Mouse (Mus musculus): ENCODE data around the gene Usp3.
A peak's percentile ranks its signal among the peaks of the same experiment; 100 is the strongest.

The Usp3 gene

DNA sequence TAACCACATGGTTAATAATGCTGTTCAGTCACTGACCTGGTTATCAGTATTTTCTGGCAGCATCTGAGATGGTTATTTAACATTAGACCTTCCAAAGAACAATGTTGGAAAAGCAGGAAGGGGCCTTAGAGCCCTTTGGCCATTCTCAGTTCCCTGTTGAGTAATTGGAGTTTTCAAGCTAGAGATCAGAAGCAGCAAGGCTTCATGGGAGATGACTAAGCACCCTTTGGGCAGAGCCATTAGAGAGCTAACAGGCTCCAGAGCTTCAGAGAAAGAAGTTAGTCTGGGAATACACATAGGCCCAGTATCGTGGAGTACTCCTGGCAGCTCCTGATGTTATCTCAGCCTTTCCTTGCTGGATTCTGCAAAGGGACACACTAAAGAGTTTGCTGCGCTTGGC lies 8.1 kb upstream of the Usp3 start:
- DNase-seq = no peak

DNA sequence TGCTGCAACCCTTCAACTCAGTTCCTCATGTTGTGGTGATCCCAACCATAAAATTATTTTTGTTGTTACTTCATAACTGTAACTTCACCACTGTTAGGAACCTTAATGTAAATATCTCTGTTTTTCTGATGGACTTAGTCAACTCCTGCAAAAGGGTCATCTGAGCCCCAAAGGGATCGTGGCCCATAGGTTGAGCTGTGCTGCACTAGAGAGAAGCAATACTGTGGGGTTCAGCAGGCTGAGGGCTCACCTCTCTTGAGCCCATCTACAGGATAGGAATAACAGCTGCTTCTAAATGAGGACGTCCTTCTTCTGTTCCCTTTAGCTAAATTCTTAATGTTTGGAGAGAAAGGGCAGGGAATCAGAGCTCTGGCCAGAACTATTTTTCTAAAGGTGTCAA lies 7.6 kb upstream of the Usp3 start:
- DNase-seq = no peak

DNA sequence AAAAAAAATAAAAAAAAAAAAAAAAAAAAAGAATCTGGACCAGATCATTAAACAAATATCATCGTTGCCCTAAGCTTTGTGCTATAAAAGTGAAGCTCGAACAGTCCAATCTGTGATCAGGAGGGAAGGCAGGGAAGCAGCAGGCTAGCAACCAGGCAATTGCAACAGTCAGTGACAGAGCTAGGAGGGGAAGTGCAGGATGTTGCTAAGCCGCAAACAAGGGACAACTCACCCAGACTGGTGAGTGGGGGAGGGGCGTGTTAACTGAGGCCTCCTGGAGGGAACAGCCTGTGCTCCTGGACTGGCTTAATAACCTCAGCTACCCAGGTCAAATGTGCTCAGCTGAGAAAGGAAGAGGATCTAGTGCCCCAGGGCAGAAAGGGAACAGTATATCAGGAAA lies 6.6 kb upstream of the Usp3 start:
- no peak for DNase-seq

DNA sequence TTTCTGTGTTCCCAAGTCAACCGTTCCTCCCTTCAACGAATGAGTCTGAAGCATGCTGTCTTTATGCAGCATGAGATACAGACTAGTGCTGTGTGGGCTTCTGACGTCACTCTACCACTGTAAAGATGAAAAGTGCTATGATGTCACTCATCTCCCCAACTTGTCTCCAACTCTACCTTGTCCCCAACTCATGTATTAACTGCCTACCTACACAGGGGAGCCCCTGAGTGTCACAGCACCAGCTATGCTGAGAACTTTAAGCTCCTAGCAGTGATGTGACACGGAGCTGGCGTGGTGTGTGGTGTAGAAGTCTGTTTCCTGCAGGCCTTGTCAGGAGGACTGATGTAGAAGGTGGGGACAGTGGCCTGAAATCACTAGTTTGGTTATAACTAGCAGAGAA lies 5.7 kb upstream of the Usp3 start:
- no peak for DNase-seq

GRCm38 (mm10) chr9:66597480-66598215 lies 4.7 kb upstream of the Usp3 start:
- DNase-seq = no peak

DNA sequence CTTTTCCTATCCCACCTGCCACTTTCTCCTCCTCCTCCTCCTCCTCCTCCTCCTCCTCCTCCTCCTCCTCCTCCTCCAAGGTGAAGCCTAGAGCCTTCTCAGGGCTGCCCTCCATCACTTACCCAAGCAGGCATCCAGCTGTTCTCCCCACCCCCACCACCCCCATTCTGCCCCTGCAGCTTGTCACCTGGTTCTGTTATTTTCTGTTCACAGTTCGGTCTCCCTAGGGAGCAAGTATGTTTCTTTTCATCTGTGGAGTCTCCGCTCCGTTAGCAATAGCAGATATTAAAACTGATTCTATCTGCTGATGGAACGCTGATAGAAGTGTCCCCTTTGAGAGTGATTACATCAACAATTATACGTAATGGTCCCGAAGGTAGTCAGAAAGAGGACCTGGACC lies 4.1 kb upstream of the Usp3 start:
- no peak for DNase-seq

GRCm38 (mm10) chr9:66595722-66596675 lies 3.1 kb upstream of the Usp3 start:
- no peak for DNase-seq

DNA sequence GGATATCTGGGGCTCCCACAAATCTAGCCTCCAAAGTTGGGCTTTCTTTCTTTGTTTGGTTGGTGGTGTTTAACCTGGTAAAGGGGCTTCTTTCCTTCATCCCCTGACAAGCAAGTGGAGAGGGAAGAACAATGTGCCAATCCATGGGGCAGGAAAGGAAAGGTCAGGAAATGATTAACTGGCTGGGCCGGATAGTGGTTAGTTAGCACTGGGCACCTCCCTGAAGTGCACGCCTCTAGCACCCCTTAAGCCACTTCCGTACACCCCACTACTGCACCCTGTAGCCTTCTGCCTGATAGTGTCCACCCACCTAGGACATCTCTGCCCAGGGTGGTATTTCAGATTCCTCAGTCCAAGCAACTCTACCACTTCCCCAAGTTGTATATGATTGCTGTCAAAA lies 1.1 kb upstream of the Usp3 start:
- DNase-seq = no peak

DNA sequence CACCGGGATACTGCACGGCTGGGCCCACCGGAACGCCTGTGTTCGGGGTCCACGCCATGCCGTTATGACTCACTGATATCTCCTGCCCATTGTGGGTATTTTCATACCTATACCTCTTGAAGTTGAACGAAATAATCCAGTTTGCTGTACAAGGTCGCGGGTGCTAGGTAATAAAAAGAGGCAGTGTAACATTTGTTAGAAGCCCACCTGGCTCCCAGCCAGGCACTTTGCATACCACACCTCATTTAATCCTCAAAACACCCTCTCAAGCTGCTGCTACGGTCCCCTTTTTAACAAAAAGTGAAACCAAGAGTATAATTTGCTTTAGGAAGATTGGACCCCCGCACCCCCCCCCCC lies 649 bp upstream of the Usp3 start:
- no peak for DNase-seq

DNA sequence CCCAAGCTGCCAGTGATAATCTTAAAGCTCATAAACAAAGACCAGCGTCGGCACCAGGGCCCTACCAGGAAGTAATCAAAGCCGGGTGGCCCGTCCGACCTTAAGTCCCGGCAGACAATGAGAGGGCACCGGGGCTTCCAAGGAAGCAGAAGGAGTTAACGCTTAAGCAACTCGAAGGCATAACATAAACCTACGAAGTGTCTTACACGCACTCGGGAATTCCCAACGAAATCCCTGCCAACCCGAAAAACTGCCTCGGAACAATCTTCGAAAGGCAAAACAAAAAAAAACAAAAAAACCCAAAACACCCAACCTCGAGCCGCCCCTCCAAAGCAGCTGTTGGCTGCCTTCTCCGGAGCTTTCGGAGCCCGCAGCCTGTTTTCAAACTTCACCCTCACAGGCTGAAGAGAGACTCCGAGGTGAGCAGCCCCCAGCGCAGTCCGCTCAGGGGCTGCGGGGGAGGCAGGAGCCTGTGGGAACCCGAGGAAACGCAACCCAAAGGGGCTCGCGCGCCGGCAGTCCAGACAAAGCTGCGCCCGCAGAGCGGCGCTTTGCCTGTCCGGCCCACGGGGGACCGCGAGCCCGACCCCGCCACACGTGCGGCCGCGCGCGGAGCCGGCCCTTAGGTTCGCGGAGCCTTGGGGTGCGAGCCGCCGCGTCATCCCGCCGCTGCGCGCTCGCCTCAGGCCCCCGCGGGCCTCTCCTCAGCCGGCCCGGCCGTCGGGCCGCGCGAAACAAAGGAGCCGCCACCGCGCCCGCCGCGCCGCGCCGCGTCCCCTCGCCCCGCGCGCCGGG lies 894 bp downstream of the Usp3 start:
- DNase-seq = peak; percentile 40

DNA sequence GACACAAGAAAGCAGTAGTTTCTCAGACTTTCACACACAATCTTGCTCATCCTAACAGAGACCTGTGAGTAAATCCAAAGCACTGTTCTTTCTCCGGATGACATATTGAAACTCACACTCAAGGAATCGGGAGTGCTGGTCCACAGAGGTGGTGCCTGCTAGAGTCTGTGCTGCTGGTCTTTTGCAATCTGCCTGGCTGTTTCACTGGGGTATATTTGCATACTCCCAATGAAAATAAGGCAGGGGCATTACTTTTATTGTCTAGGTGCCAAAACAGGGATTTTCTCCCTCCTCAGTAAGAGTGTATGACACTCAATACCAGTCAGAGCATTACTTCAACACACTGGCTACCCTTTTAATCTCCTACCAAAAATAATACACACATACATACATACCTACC lies 2.9 kb downstream of the Usp3 start:
- DNase-seq = no peak

- no peak for DNase-seq
These were observed 5.9 kb downstream of the Usp3 start for GRCm38 (mm10) chr9:66587016-66587415.

GRCm38 (mm10) chr9:66586533-66586932 lies 6.4 kb downstream of the Usp3 start:
- DNase-seq = peak; percentile 16

DNA sequence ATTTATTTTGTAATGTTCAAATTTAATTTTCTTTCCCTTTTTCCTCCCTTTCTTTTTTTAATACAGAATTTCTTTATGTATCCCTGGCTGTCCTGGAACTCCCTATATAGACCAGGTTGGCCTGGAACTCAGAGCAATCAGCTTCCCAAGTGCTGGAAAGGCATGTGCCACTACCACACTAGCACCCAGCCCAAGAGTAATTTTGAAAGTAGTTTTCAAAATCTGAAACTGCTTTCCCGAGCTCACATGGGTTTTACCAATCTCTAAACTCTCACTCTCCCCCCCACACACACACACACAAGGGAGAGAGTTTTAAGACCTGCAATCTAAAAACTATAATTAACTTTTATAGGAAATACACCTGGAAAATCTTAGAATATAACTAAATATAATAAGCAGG lies 7.8 kb downstream of the Usp3 start:
- no peak for DNase-seq

DNA sequence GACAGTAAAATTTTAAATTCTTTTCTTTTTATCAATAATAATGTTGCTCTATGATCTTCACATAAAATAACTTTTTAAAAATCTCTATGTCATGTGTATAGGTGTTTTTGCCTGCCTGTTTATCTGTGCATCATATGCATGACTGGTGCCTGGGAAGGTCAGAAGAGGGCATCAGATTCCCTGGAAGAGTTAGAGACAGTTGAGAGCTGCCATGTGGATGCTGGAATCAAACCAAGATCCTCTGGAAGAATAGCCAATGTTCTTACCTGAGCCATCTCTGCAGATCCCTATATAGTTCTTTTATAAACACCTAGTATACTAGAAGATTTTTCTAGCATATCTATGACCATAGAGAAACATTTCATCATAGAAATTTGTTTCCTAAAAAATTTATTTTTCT lies 8.8 kb downstream of the Usp3 start:
- DNase-seq = no peak

GRCm38 (mm10) chr9:66583244-66583643 lies 9.7 kb downstream of the Usp3 start:
- DNase-seq = no peak

GRCm38 (mm10) chr9:66581694-66582093 lies 11.2 kb downstream of the Usp3 start:
- no peak for DNase-seq

GRCm38 (mm10) chr9:66580722-66581121 lies 12.2 kb downstream of the Usp3 start:
- no peak for DNase-seq

DNA sequence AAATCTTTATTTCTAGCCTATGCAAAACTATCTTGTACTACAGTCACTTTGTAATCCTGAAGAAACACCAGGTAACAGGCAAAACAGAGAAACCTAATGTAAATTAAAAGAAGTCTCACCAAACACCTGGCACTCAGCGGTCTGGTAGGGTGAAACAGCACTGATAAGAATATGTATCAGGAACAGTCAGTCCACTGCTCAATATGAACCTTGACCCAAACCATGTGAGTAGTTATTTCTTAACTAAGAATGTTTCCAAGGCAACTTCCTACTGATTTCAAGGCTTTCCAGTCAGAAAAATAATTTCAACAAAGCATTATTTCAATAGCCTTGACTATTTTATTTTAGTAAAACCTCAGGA lies 17.1 kb downstream of the Usp3 start:
- no peak for DNase-seq

- DNase-seq = no peak
These were observed 17.7 kb downstream of the Usp3 start for GRCm38 (mm10) chr9:66575041-66575877.

GRCm38 (mm10) chr9:66571986-66572700 lies 20.8 kb downstream of the Usp3 start:
- DNase-seq = no peak

DNA sequence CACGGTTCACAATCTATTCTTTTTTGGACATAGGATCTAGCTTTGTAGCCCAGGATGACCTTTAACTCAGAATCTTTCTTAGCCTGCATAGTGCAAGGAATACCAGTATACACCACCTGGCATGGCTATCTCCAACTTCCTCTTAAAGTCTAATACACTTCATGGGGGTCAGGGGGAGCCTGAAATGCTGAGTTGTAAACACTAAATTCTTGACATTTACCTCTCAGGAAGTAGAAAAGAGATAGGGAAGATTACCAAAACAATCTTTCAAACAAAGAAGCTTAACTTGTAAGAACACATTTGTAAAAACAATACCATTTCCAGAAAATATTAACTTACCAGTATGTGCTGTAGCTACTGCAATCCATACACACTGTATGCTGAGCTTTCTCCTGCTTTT lies 30.7 kb downstream of the Usp3 start:
- no peak for DNase-seq
